Mouse (Mus musculus) v-Abl transformed pro-B cells (cell line): ENCODE measurements around the gene Galk2.

ENCODE experiments used
- in situ Hi-C, 2 experiments: fragments of 400-800 bp; cut with MboI; formaldehyde crosslinking; loops; one replicate each; pipeline ENCODE4 v1.15.1; 2025; ENCODE audit not compliant: unreplicated experiment in 2 of 2

Galk2 gene

GRCm38 (mm10) chr2:125895099-125895498 is 36.2 kb downstream of the Galk2 start:
- in situ Hi-C loops = loop anchor here (5.0 to 25.0 kb wide), 4 partner anchors 137 to 633 kb away; partner anchors contain the start of gene Fgf7 (in 1 of the 2)

DNA sequence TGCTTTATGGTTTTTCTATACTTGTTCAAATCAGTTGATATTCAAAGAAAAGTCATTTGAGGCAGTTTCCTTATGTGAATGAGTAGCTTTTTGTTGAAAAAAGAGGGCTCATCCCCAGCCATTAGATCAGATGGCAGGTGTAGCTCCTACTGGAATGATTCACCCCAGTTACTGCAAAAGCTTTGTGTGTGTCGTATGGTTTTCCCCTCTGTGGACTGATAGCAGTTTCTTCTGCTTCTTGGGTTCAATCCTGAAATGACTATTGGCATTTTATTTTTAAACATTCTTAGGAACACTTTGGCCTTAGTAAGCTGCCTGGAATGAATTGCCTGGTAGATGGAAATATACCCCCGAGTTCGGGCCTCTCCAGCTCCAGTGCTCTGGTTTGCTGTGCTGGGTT is 37.4 kb downstream of the Galk2 start:
- in situ Hi-C loops = loop anchor here (5.0 to 25.0 kb wide), 4 partner anchors 136 to 634 kb away; partner anchors contain the start of gene Fgf7 (in 1 of the 2)

DNA sequence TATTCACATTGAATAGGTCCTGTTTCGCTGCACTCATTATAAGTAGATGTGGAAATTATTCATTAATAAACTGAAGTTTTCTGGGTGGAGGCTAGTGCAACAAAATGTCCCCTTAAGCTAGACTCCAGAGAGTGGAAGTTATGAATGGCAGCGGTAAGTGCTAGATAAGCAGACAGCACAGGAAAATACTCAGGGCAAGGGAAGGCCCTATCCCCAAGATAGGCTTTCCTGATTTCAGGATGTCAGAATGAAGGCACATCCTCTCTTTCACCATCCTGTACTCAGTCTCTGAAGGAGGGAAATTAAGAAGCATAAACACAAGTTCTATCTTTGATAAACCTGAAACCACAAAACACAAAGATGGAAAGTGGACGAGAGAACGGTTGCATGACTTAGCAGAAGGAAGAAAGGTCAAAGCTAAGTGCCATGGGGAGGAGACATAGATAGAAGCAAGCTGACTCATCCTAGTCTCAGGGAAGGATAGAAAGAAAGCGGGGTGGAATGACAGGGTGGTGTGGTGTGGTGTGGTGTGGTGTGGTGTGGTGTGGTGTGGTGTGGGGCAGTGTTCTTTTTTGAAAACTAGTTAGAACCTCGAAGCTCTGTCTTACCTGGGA is 42.0 kb downstream of the Galk2 start:
- in situ Hi-C loops = no loop called here

GRCm38 (mm10) chr2:125901426-125901825 is 42.5 kb downstream of the Galk2 start:
- in situ Hi-C loops = no loop called here

GRCm38 (mm10) chr2:125906407-125907066 is 47.6 kb downstream of the Galk2 start:
- in situ Hi-C loops = no loop called here

DNA sequence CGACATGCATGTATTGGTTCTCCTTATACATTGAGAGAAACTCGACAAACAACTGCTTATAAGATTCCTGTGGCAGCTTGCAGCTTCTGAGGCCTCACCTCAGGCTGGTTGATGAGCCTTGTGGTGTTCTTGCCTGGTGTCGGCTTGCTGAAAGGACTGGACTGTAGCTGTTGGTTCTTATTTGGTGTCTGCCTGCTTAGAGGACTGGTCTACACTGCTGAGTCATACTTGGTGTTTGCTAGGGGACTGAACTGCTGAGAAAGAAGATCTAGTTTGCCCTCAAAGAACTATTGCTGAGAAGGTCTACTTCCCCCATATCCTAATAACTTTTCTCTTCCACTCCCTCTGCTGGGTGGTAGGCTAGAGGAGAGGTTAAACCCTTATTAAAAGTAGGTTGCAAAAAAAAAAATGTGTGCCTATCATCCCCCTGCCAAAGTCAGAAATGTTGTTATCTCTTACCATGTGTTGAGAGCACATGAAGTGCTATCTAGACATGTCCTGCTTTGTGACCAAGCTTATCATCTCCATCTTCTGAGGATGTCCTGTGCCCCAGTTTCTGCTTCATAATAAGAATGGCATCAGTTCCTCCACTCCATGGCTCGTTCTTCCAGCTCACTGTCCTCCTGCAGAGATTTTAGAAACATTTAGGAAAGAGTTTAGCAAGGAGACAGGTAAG is 48.8 kb downstream of the Galk2 start:
- in situ Hi-C loops = no loop called here

- in situ Hi-C loops = no loop called here
Observed at GRCm38 (mm10) chr2:125914167-125914566, 55.3 kb downstream of the Galk2 start.

DNA sequence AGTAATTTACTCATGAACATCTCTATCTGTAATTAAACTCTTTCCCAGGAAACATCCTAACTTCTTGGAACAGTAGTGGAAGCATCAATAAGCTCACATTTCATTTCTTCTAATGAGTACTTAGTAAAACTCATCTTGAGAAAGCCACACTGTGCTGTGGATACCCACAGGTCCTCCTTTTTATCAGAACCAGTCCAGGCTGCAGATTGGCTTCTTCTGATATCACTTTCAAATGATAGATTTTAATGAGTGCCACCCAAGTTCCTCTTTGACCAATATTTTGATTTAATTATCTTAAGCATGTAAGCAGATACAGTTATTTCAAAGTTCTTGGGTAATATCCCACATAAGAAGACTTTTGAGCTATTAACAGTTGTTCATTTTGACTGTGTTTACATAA is 55.8 kb downstream of the Galk2 start:
- in situ Hi-C loops = no loop called here

DNA sequence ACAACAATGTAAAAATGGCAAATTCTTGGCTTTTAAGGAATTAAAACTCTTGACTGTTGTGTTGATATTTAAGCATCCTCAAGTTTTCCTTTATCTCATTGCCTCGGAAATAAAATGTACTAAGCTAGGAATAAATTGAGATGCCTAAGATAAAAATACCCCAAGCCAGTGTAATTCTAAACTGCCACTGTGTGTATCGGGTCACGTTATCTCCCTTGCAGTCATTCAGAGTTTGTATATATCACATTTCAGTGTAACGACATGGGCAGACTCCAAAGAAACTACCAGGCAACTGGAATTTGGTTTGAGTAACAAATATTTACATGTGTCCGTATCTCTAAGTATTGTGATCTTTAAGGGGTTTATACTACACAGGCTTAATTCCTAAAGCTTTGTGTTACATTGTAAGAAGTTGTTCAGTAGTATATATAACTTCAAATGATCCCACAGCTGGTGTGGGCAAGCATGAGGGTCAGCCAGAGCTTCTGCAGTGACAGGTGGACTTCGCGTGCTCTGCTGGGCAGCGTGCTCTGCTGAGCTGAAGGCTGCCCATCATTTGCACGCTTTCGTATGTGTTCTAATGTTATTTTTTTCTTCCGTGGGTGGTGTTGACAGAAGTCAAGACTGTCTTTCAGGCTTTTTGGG is 57.9 kb downstream of the Galk2 start:
- in situ Hi-C loops = no loop called here

DNA sequence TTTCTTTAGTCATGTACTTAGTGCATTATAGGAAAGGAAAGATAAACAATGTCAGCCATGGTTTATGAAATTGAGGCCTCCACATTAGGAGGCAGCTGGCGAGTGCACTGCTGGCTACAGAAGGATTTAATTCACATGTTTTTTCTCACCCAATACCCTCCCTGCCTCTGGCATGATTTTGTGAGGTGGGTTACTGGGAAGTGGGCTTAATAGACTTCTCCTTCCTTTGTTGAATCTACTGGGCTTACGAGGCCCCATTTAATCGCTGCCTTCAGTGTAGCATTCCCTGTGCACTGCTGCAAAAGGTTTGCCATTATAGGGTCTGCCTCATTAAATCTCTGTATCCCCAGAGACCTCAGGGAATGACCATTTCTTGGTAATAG is 58.4 kb downstream of the Galk2 start:
- in situ Hi-C loops = no loop called here

DNA sequence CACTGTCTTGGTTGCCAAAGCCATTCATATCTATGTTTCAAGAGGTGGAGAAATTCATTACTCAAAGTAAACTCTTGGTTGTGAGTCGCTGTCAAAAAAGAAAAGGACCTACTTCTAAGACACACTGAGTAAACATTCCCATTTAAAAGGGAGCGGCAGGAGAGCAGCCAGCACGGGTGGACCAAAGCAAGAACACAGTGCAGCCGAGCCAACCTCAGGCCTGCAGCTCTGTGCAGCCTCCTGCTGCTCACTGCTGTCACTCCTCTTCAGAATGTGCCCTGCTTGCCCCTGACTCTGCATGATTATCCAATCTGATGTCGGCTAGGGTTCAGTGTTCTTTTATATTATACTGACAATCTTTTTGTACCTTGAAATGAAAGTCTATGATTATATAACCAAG is 62.4 kb downstream of the Galk2 start:
- in situ Hi-C loops = no loop called here

DNA sequence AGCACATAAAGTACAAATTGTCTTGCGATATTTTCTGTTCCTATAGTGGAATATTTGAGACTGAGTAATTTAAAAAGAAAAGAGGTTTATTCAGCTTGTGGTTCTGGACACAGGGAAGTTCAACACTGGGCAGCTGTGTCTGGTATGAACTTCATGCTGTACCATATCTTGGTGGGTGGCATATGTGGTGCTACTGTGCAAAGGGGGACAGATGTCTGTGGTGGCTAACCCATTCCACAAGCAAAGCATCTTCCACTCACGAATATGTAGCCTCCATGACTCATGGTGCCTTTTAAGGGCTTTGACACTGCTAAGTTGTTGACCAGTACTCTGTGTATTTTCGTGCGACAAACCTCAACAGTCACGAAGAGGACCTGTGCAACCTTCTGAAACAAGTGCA is 63.2 kb downstream of the Galk2 start:
- in situ Hi-C loops = no loop called here

DNA sequence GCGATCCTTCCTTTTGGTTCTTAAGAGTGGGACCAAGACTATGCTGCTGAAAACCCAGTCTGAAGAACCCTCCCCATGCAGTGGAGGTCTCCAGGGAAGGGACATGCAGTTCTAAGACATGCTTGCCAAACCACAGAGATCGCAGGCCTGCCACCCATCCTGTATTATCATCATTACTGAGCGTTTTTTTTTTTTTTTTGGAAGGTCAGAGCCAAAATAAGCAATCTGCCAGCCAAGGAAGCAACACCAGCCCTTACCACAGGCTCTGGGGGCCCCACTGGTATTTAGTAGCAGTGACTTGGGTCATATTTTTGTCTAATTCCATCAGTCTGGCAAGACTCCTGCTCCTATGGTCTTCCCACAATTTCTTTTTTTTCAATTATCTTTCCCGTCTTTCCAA is 64.0 kb downstream of the Galk2 start:
- in situ Hi-C loops = no loop called here

- in situ Hi-C loops = no loop called here
Observed at GRCm38 (mm10) chr2:125923346-125923745, 64.4 kb downstream of the Galk2 start.

DNA sequence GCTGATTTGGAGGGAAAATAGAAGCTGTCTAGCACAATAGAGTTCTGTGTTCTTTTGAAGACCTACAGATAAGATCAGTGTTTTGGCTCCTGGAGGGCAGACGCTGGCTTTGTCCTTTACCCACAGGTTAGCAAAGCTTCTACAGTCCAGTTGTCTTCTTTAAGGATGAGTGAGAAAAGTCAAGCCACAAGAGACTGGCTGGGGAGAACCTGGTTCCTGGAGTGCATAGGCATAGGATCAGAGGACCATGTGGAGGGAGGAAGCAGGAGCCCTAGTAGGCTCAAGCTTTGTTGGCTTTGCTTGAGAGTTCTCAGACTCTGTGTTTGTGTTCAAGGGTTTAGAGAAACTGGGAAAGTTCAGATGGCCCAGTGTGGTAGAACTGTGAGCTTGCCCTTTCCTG is 65.6 kb downstream of the Galk2 start:
- in situ Hi-C loops = no loop called here

- in situ Hi-C loops = no loop called here
Observed at GRCm38 (mm10) chr2:125925081-125925480, 66.2 kb downstream of the Galk2 start.

GRCm38 (mm10) chr2:125929396-125929795 is 70.5 kb downstream of the Galk2 start:
- in situ Hi-C loops = no loop called here

DNA sequence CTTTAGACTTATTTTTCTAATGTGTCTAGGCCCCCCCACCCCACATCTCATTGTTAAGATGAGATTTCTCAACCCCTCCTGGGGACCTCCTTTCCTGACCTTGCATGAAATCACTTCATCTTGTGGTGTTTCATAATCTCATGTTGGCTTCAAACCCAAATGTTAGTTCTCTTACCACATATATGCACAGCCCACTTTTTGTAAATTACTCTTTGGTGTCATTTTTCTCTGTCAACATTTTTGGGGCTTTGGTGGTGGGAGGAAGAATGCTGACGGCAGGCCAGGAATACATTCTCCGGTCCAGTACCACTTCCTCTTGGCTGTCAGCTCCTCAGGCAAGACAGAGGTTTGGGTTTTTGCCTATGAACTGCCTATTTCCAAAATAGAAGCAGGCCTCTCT is 71.0 kb downstream of the Galk2 start:
- in situ Hi-C loops = no loop called here

GRCm38 (mm10) chr2:125931193-125931592 is 72.3 kb downstream of the Galk2 start:
- in situ Hi-C loops = no loop called here

DNA sequence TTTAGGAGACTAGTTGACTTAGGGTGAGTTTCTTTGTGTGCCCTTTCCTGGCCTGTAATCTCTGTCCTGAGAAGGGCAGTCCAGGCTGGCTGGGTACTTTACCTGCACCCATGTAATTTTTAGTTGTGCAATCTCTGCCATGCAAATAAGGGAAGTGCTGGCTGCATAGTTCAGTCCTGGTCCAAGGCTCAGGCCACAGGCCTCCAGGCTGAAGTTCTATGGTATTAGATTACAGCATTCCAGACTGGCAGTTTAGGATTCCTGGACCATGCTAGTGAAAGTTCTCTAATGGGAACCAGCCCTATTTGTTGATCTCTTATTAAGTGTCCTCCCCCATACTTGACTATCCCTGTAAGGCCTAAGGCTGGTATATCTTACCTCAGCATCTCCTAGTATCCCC is 73.8 kb downstream of the Galk2 start:
- in situ Hi-C loops = no loop called here

DNA sequence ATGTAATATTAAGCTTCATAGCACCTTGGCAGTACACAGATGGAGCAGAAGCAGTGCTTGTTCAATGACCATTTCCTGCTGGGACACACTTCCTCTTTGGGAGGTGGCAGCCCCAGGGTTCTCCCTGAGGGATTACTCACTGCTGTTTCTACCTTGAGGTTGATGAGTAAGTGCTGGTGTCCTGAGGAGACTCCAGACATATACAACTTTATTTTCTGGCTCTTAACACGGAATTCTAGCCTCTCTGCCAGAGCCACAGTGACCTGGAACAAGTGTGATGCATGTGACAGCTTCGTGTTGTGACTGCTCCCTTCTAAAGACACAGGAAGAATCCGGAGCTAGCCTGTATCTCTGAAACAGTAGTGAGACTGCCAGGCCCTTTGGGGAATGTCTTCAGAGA is 75.1 kb downstream of the Galk2 start:
- in situ Hi-C loops = no loop called here
